Mouse (Mus musculus): ENCODE measurements around the gene Soat2.

DNA sequence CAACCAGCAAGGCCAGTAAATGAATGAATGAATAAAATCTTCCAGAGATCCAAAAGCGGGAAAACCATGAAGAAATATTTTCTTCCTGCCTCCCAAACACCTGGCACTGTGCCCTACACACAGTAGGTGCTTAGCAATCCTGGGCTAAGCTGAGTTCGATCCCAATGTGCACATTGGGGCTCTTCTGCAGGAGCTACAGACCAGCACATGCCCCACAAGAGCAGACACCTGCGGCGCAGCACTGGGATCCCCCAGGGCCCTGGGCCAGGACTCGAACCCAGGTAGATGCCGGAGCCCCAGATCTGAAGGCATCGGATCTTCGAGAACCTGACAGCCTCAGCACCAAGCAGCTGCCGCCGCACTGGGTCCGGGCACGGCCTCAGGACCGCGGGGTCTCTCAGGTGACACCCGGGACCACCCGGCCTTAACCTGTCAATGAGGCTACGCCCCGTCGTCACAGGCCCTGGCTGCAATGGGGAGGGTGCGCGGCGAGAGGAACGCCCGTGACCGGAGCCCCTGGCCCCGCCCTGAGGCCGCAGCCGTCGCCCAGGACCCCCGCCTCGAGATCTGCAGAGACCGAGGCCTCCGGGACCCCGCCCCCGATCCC lies 14.7 kb upstream of the Soat2 start:
- TF ChIP-seq CTCF (IDR thresholded peaks at IDR 0.05; ENCODE audit: low read depth) (no peak), EP300 (optimal IDR thresholded peaks at IDR 0.05) (no peak)

Measured in stomach, postnatal 0 days (tissue).